Mouse (Mus musculus) B cell, adult 2 months (primary cell): Measurements from ENCODE around the gene Them4.

Experiments
- DNase-seq, 2 experiments: peaks; one replicate each; pipeline ENCODE4 v3.0.0; 2022

The Them4 gene

DNA sequence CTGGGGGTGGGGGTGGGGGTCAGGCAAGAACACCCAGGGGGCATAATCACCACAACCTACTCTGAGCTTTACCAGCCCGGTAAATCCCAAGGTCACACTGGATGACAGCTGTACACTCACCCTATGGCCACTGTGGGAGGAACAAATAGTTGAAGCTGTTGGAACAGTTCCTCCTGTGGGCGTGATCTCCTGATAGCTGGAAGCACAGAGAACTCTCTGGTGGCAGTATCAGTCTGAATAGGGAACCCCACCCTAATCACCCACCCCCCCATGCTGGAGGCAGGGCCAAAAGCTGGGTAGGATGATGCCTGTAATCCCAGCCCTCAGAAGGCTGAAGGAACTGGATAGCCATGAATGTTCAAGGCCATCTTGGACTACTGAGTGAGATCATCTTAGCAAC, 59.8 kb downstream of the Them4 start:
- DNase-seq, result no peak

DNA sequence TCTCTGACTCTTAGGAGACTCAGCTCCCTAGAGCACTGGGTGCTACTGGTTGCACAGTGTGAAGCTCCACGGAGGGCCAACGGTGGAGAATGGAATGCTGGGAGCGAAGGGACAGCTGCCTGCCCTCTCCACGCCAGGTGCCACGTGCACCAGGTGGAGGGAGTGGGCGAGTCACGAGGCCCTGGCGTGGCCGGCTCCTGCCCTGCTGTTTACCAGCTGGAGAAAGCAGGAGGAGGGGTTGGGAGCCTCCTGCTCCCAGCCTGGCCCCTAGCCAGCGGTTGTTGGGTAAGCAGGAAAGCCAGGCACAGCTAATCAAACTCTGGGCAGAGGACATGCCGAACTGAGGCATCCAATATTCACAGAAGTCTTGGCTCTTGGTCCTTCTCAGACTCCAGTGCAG, 61.7 kb downstream of the Them4 start:
- DNase-seq, result no peak

DNA sequence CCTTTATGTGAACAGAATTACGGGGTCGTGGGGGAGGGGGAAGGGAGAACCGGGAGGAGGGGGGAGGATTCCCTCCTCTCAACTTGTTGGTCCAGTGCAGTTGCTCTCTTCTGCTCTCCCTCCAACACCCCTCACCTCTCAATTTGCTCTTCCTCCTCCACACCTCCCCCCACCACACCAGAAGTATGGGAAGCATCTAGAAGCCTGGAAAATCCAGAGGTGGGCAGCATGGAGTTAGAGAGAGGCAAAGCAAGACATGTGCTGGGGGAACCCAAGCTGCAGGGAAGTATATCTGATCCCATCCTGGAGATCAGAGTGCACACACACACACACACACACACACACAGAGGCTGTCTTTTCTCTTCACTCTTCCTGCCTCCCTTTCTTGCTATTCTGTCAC, 62.1 kb downstream of the Them4 start:
- no peak for DNase-seq

DNA sequence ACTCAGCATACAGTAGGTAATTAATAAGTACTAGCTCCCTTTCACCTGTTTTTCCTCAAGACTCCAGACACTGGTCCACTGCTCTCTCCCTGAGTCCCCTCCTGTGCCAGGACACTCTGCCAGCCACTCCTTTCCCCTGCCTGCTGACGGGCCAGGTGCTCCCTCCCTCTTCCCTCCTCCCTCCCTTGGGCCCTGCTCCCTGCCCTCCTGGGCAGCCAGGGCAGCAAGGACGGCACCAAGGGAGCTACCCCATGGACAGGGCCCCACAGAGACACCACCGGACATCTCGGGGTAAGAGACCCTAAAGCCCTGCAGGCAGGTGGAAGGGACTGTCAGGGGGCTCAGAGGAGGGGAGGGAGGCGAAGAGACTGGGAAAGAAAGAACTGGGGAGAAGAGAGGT, 62.8 kb downstream of the Them4 start, which contains the start of gene Rorc:
Gene Rorc, plus strand, starts transcription at position 154 of the 400 bp plus-strand sequence.
- DNase-seq, result no peak

DNA sequence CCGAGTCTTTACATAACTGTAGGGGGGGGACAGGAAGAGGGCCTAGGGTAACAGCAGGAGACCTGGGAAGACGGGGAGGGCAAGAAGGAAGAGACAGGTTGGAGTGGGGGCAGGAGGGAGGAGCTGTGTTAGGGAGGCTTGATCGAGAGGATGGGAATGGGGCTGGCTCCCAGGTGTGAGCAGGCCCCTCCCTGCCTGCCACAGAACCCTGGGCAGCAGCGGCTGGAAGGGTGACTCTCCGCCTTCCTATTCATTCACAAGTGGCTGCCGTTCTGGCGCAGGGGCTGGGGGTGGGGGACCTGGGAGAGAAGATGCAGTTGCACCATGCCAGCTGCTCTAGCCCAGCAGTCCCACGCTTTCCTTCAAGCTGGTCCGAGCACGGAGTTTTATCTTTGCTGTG, 63.2 kb downstream of the Them4 start:
- DNase-seq, result no peak

DNA sequence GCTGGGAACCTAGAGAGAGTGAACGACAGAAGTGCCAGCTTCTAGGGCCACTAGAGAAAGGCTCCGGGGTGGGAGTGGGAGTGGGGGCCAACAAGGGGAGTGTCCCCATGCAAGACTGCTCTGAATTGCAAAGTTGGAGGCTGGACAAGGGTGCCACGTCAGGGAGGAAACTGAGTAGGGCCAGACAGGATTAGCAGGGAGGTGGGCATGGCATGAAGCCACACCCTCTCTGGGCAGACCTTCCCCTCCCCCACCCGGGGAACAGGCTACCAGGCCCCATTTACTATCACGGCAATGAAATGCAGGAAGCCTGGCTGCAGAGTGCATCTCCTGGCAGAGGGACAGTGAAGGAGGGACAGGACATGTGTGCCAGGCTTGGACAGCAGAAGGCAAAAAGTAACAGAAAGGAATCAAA, 63.7 kb downstream of the Them4 start:
- no peak for DNase-seq

DNA sequence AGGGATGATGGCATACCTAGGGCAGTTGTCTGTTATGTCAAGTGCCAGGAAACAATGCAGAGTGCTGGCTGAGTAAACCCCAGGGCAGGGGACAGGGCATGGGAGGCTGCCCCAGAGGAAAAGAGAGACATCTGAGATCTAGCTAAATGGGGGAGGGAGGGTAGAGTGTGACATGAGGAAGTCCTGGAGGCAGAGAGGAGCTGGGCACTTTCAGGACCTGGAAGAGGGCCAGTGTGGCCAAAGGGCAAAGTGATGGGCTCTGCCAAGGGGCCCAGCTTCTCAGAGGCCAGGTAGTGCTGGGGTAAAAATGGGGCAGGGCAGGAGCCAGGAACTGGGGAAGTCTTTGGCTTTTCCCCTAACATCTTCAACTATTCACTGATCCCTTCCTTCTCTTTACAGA, 64.7 kb downstream of the Them4 start:
- no peak for DNase-seq

DNA sequence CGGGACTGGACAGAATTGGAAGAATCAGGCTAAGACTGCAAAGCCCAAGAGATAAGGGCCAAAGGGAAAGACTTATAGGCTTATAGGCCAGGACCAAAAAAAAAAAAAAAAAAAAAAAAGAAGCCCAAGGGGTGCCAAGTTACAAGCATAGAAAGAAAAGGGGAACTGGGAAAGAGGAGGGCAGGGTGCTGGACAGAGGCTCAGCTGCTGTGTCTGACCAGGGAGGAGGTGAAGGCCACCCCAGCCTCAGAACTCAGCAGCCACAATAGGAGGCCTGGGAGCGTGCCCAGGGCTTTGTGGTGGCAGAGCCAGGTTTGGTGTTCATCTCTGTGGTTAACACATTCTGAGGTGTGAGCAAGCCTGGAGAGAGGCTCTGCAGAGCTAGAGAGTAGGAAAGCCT, 65.3 kb downstream of the Them4 start:
- no peak for DNase-seq

DNA sequence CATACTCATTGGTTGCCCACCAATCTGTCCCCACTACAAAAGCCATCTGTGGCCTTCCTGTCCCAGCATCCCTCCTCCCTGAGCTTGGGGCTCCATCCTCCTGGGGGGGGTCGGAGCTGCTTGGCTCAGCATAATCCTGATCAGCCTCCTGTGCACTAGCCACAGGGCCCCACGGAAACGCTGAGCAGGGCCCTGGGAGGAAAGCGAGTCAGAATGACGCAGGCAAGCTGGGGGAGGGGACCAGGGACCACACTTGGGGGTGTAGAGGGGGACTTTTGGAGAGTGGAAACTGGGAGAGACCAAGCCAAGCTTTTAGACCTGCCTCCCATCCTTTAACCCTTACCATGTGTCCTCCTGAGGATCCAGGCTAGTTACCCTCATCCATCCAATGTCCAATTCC, 66.0 kb downstream of the Them4 start:
- DNase-seq, result no peak

DNA sequence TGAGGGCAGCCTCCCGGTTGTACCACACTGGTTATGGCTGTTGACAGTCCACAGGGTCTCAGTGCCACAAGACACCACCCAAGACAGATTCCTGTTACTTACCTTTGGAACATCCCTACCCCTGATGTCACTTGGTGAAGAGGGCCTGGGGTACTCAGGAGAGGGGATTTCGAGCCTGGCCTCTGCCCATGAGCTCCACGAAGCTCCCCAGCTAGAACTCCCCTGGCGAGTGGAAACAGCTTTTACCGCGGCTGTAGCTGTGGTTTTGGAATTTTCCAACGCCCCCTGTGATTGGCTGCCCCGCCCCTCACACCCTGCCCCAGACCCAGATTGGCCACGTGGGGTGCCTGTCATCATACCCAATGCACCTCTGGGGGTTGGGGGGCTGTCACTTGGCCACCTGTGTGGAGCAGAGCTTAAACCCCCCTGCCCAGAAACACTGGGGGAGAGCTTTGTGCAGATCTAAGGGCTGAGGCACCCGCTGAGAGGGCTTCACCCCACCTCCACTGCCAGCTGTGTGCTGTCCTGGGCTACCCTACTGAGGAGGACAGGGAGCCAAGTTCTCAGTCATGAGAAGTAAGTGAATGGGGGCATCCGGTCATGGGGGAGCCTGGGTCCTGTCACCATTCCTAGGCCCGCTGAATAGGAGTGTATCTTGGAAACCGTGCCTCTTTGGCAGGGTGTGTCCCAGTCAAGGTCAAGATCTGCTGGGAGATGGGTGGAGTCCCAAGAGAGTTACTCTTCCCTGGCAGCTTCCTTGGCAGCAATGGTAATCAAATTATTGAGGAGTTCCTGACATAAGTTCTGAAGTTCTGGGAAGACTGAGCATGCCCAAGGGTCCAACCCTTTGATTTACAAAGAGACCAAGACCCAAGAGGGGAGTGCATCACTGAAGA, 67.4 kb downstream of the Them4 start:
- no peak for DNase-seq

DNA sequence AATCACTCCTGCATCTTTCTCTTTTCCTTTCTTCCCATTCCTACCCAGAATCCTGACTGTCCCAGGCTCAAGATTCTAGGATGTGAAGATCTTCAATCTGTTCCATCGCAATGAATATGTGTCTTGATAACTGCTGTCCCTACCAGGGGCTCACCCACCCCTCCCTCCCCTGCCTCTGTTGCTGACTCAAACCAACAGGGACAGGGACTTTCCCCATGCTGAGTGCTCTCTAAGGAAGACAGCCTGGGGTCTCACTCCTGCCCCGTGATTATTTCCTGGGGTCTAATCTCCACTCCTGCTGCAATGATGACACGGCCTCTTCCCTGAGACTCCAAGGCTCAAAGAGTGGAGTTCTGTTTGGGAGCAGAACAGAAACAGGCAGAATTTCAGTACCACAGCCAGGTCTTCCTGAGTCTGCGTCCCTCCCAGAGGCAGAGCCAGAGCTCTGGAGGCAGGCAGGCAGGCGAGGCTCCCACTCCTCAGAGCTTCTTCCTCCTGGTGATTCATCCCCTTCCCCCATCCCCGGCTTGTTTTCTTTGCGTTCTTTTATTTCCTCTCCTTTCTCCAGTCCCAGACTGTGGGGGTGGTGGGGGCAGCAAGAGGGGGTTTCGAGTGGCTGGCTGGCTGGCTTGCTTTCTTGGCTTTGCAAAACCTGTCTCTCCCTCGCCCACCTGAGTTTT, 70.1 kb downstream of the Them4 start:
- no peak for DNase-seq
